Mouse (Mus musculus): ENCODE measurements around the gene Scp2d1.

The Scp2d1 gene

GRCm38 (mm10) chr2:144791671-144792294, 31.7 kb upstream of the Scp2d1 start:
- no peaks in the 10 kb centered on the region for H3K27me3 ChIP-seq (ENCODE audit: insufficient read depth, low read length)
- H3K9me3 ChIP-seq (ENCODE audit: low read length): no peaks in the 10 kb centered on the region
- no peak overlapping the region for H3K4me3 ChIP-seq (replicated peaks; ENCODE audit: low read length)
- H3K36me3 ChIP-seq (ENCODE audit: insufficient read depth, low read length): no peaks in the 10 kb centered on the region
- H3K4me1 ChIP-seq (replicated peaks; ENCODE audit: low read depth, low read length): no peaks in the 10 kb centered on the region; the same call in 1 of the 2 replicates
- no peak for TF ChIP-seq NANOG (IDR thresholded peaks at IDR 0.05; ENCODE audit: borderline replicate concordance, low read length)
- no peak for TF ChIP-seq CTCF (conservative IDR thresholded peaks at IDR 0.05; ENCODE audit: low read length)
- no peak for TF ChIP-seq POU5F1 (IDR thresholded peaks at IDR 0.05; ENCODE audit: borderline replicate concordance, low read length)

- Histone ChIP-seq H3K4me3 (replicated peaks; ENCODE audit: low read length) (no peak overlapping the region), H3K27me3 (ENCODE audit: insufficient read depth, low read length) (no peaks in the 10 kb centered on the region)
- TF ChIP-seq NANOG (IDR thresholded peaks at IDR 0.05; ENCODE audit: borderline replicate concordance, low read length): no peak
- no peak for TF ChIP-seq CTCF (conservative IDR thresholded peaks at IDR 0.05; ENCODE audit: low read length)
- no peak for TF ChIP-seq POU5F1 (IDR thresholded peaks at IDR 0.05; ENCODE audit: borderline replicate concordance, low read length)
These were observed 25.9 kb upstream of the Scp2d1 start for GRCm38 (mm10) chr2:144797515-144797914.

GRCm38 (mm10) chr2:144807766-144808754, 15.4 kb upstream of the Scp2d1 start:
- no peak for TF ChIP-seq CTCF (conservative IDR thresholded peaks at IDR 0.05; ENCODE audit: low read length)
- no peak for TF ChIP-seq POU5F1 (IDR thresholded peaks at IDR 0.05; ENCODE audit: borderline replicate concordance, low read length)
- no peak for TF ChIP-seq NANOG (IDR thresholded peaks at IDR 0.05; ENCODE audit: borderline replicate concordance, low read length)

More at GRCm38 (mm10) chr2:144797515-144797914, 25.9 kb upstream of the Scp2d1 start:
- no peaks in the 10 kb centered on the region for H3K36me3 ChIP-seq (ENCODE audit: insufficient read depth, low read length)
- no peaks in the 10 kb centered on the region for H3K9me3 ChIP-seq (ENCODE audit: low read length)
- H3K4me1 ChIP-seq (replicated peaks; ENCODE audit: low read depth, low read length): no peaks in the 10 kb centered on the region; the same call in 1 of the 2 replicates

GRCm38 (mm10) chr2:144828457-144828985, 5.1 kb downstream of the Scp2d1 start:
- H3K27me3 ChIP-seq (ENCODE audit: insufficient read depth, low read length): no peaks in the 10 kb centered on the region
- no peaks in the 10 kb centered on the region for H3K36me3 ChIP-seq (ENCODE audit: insufficient read depth, low read length)
- H3K4me3 ChIP-seq (replicated peaks; ENCODE audit: low read length): no peak overlapping the region
- H3K4me1 ChIP-seq (replicated peaks; ENCODE audit: low read depth, low read length): peaks cover 5% of the 10 kb centered on the region
- H3K9me3 ChIP-seq (ENCODE audit: low read length): no peaks in the 10 kb centered on the region
- TF ChIP-seq NANOG (IDR thresholded peaks at IDR 0.05; ENCODE audit: borderline replicate concordance, low read length) (no peak), CTCF (conservative IDR thresholded peaks at IDR 0.05; ENCODE audit: low read length) (no peak), POU5F1 (IDR thresholded peaks at IDR 0.05; ENCODE audit: borderline replicate concordance, low read length) (no peak)

More at GRCm38 (mm10) chr2:144807766-144808754, 15.4 kb upstream of the Scp2d1 start:
- Histone ChIP-seq H3K36me3 (ENCODE audit: insufficient read depth, low read length) (no peaks in the 10 kb centered on the region), H3K9me3 (ENCODE audit: low read length) (no peaks in the 10 kb centered on the region), H3K4me1 (replicated peaks; ENCODE audit: low read depth, low read length) (no peaks in the 10 kb centered on the region), H3K4me3 (replicated peaks; ENCODE audit: low read length) (no peak overlapping the region), H3K27me3 (ENCODE audit: insufficient read depth, low read length) (no peaks in the 10 kb centered on the region)

- no peaks in the 10 kb centered on the region for H3K27me3 ChIP-seq (ENCODE audit: insufficient read depth, low read length)
These were observed 13.3 kb downstream of the Scp2d1 start for GRCm38 (mm10) chr2:144836667-144837311.

GRCm38 (mm10) chr2:144837312-144837679, 13.8 kb downstream of the Scp2d1 start:
- Histone ChIP-seq H3K27me3 (ENCODE audit: insufficient read depth, low read length) (no peaks in the 10 kb centered on the region), H3K4me3 (replicated peaks; ENCODE audit: low read length) (no peak overlapping the region), H3K36me3 (ENCODE audit: insufficient read depth, low read length) (no peaks in the 10 kb centered on the region), H3K4me1 (replicated peaks; ENCODE audit: low read depth, low read length) (no peaks in the 10 kb centered on the region), H3K9me3 (ENCODE audit: low read length) (no peaks in the 10 kb centered on the region)
- TF ChIP-seq NANOG (IDR thresholded peaks at IDR 0.05; ENCODE audit: borderline replicate concordance, low read length) (no peak), POU5F1 (IDR thresholded peaks at IDR 0.05; ENCODE audit: borderline replicate concordance, low read length) (no peak), CTCF (conservative IDR thresholded peaks at IDR 0.05; ENCODE audit: low read length) (no peak)

More at GRCm38 (mm10) chr2:144836667-144837311, 13.3 kb downstream of the Scp2d1 start:
- no peak overlapping the region for H3K4me3 ChIP-seq (replicated peaks; ENCODE audit: low read length)
- TF ChIP-seq POU5F1 (IDR thresholded peaks at IDR 0.05; ENCODE audit: borderline replicate concordance, low read length) (no peak), CTCF (conservative IDR thresholded peaks at IDR 0.05; ENCODE audit: low read length) (no peak)
- no peaks in the 10 kb centered on the region for H3K4me1 ChIP-seq (replicated peaks; ENCODE audit: low read depth, low read length)
- H3K36me3 ChIP-seq (ENCODE audit: insufficient read depth, low read length): no peaks in the 10 kb centered on the region
- no peaks in the 10 kb centered on the region for H3K9me3 ChIP-seq (ENCODE audit: low read length)

GRCm38 (mm10) chr2:144868827-144869226, 45.4 kb downstream of the Scp2d1 start:
- Histone ChIP-seq H3K36me3 (ENCODE audit: insufficient read depth, low read length) (no peaks in the 10 kb centered on the region), H3K9me3 (ENCODE audit: low read length) (no peaks in the 10 kb centered on the region)
- TF ChIP-seq CTCF (conservative IDR thresholded peaks at IDR 0.05; ENCODE audit: low read length) (no peak), POU5F1 (IDR thresholded peaks at IDR 0.05; ENCODE audit: borderline replicate concordance, low read length) (no peak), NANOG (IDR thresholded peaks at IDR 0.05; ENCODE audit: borderline replicate concordance, low read length) (no peak)

More at GRCm38 (mm10) chr2:144868827-144869226, 45.4 kb downstream of the Scp2d1 start:
- Histone ChIP-seq H3K4me1 (replicated peaks; ENCODE audit: low read depth, low read length) (no peaks in the 10 kb centered on the region), H3K4me3 (replicated peaks; ENCODE audit: low read length) (no peak overlapping the region), H3K27me3 (ENCODE audit: insufficient read depth, low read length) (no peaks in the 10 kb centered on the region)

Data from E14TG2a.4 (cell line).